Mouse (Mus musculus) forebrain, embryonic 13.5 days (tissue): ENCODE measurements at regions not wholly inside any gene's neighbourhood (a gene's known extent, or its start where the extent isn't known, plus 50 kb on each side); places are given as distances from the start of the nearest gene placed in this dataset.

Experiments used
- ATAC-seq: fragments of 200-750 bp; cut with Nextera tagmentation; 2 replicates; pipeline ENCODE4 v1.8.0; 2017
- H3K27ac ChIP-seq: fragments of 300-500 bp; sonication (generic); 2 replicates; pipeline ENCODE4 v1.5.1; 2015; ENCODE audit warnings: inconsistent platforms, mild to moderate bottlenecking, moderate library complexity
- H3K27me3 ChIP-seq: fragments of 300-500 bp; sonication (generic); 2 replicates; pipeline ENCODE4 v1.6.1; 2015; ENCODE audit warnings: mild to moderate bottlenecking, inconsistent platforms
- H3K36me3 ChIP-seq: fragments of 300-500 bp; sonication (generic); 2 replicates; pipeline ENCODE4 v1.6.1; 2015; ENCODE audit warnings: mild to moderate bottlenecking, inconsistent platforms; ENCODE audit not compliant: poor library complexity, severe bottlenecking
- H3K4me1 ChIP-seq: fragments of 300-500 bp; sonication (generic); 2 replicates; pipeline ENCODE4 v1.6.1; 2015; ENCODE audit warnings: inconsistent platforms
- H3K4me2 ChIP-seq: fragments of 300-500 bp; sonication (generic); 2 replicates; pipeline ENCODE4 v1.6.1; 2015; ENCODE audit warnings: inconsistent platforms, mild to moderate bottlenecking, moderate library complexity
- H3K4me3 ChIP-seq: fragments of 300-500 bp; sonication (generic); 2 replicates; pipeline ENCODE4 v1.5.1; 2015; ENCODE audit warnings: mild to moderate bottlenecking, inconsistent platforms
- H3K9ac ChIP-seq: fragments of 300-500 bp; sonication (generic); 2 replicates; pipeline ENCODE4 v1.6.1; 2015; ENCODE audit warnings: mild to moderate bottlenecking, inconsistent platforms
- H3K9me3 ChIP-seq: fragments of 300-500 bp; sonication (generic); replicated peaks from 2 replicates; pipeline ENCODE4 v1.6.1; 2016; ENCODE audit warnings: inconsistent platforms
- WGBS: fragments of 180-500 bp; shearing (Covaris S2); methylation state at CpG from one replicate; pipeline ENCODE4 v1.1.7; 2015; 5-methylcytosine and 5-hydroxymethylcytosine counted together

DNA sequence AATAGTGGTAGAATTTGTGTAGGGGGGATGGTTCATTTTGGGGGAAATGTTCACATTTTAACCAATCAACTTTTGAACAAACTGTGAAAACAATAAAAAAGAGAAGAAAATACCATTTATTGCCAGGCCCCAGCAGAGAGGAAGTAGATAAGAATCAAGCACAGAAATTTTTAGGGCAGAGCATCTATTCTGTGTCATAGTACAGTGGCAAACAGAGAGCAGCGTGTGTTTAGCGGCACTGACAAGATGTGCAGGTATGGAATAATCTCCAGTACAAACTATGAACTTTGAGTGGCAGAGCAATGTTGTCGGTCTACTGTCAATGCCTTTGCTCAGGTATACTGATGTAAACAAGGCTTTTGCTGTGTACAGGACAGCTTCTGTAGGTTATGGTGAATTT is 99.4 kb upstream of the Bmper start:
- WGBS: 90% methylated on average over 3 of the region's 3 CpGs
- ATAC-seq: no peak
- no peak overlapping the region for H3K4me2 ChIP-seq

DNA sequence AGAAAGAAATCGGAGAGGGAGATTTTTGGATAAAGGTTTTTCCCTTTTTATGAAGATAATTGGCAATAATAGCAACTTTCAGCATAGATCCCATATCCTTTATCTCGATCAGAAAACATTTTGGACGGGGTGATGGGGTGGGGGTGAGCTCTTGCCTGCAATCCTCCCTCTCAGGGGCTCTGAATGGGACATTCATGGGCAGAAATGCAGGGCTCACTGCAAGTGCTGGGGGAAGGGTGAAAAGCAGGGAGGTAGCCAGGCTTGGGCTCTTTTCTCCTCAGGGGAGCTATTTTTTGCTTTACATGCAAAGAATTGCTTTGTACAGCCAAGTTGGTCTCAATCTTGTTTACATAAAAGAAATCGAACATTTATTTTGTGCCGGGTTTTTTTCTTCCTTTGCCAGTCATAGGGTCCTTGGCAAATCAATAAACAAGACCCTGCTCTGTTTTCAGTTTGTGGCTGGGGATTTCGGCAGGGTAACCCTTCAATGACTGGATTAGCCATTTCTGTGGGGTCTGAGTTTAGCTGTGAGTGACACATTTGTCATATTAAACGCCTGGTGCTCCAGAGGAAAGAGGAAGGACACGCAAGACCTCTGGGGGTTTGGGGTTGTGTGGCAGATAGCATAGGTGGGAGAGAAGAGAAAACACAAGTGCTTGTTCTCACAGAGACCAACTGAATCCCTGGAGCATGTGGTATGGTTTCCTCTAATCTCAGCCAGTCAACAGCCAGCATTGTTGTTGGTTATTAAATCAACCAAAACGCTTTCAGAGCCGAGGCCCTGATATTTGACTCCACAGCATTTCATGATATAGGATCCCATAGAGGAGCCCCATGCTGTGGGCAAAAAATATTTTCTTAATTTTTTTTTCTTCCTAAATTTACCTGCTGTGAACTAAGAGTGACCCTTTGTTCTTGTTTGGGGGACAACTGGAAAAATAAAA is 96.8 kb upstream of the Bmper start:
- no peaks in the 10 kb centered on the region for H3K27me3 ChIP-seq
- peak; percentile 63; the same call in 1 of the 2 replicates for ATAC-seq
- H3K36me3 ChIP-seq: no peaks in the 10 kb centered on the region
- WGBS: 23% methylated on average over 10 of the region's 10 CpGs
- H3K9ac ChIP-seq: no peak overlapping the region
- no peaks in the 10 kb centered on the region for H3K9me3 ChIP-seq
- H3K4me2 ChIP-seq: no peak overlapping the region
- peaks cover 19% of the 10 kb centered on the region for H3K4me1 ChIP-seq
- no peak overlapping the region for H3K4me3 ChIP-seq
- H3K27ac ChIP-seq: no peak overlapping the region

More for the DNA sequence above, 99.4 kb upstream of the Bmper start:
- Histone ChIP-seq H3K9ac (no peak overlapping the region), H3K9me3 (no peaks in the 10 kb centered on the region), H3K27ac (no peak overlapping the region), H3K36me3 (no peaks in the 10 kb centered on the region), H3K27me3 (no peaks in the 10 kb centered on the region), H3K4me1 (peaks cover 19% of the 10 kb centered on the region), H3K4me3 (no peak overlapping the region)

DNA sequence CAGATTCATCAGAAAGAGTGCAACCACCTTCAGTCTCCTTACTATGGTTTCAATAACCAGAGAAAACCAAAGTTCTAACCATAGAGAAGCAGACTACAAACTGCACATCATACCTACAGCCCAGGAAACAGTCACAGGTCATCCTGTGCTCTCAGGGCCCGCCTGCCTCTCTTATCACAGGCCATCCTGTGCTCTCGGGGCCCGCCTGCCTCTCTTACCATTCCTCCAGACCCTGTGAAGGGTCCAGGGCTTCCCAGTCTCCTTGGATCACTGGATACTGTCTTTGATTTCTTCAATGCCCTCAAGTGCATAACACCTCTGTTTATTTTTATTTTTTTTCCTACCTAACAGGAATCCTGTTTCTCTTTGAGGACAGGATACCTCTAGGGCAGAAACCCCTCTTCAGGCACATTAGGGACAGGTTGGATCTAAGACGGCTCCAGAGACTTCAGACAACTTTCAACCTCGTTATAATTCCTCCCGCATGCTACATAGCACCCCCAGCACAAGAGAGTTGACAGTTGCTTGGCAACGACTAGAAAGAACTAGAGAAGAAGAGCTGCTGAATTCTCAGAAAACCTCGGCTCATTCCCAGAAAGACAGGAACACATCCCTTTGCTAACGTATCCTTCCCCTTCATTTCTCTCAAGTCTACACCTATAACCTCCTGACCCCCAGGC is 95.4 kb upstream of the Bmper start:
- no peaks in the 10 kb centered on the region for H3K36me3 ChIP-seq
- no peak overlapping the region for H3K4me3 ChIP-seq
- H3K4me1 ChIP-seq: peaks cover 19% of the 10 kb centered on the region
- no peaks in the 10 kb centered on the region for H3K27me3 ChIP-seq
- H3K4me2 ChIP-seq: peak overlapping the region; percentile 10; the same call in 1 of the 2 replicates
- no peak overlapping the region for H3K9ac ChIP-seq
- 29% methylated on average over 9 of the region's 9 CpGs for WGBS
- peak; percentile 78 for ATAC-seq
- no peaks in the 10 kb centered on the region for H3K9me3 ChIP-seq
- H3K27ac ChIP-seq: peak overlapping the region; percentile 7; the same call in 1 of the 2 replicates

DNA sequence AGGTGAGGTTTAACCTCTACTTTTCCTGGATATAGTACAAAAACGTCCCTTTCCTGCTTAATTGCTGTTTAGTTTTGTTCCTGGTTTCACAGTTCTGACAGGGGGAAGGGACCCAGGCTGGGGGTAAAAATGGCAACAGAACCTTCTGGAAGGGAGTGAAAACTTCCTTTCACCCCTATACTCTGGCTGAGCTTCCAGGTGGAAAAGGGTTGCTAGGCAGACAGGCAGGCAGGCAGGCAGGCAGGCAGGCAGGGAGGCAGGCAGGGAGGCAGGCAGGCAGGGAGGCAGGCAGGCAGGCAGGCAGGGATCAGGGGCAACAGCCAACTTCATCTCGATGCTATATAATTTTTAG is 94.9 kb upstream of the Bmper start:
- Histone ChIP-seq H3K9me3 (no peaks in the 10 kb centered on the region), H3K27me3 (no peaks in the 10 kb centered on the region), H3K36me3 (no peaks in the 10 kb centered on the region), H3K27ac (peak overlapping the region; percentile 7; the same call in 1 of the 2 replicates), H3K4me2 (peak overlapping the region; percentile 10; the same call in 1 of the 2 replicates), H3K4me1 (peaks cover 19% of the 10 kb centered on the region), H3K4me3 (no peak overlapping the region), H3K9ac (no peak overlapping the region)
- no peak for ATAC-seq
- 55% methylated on average over 2 of the region's 2 CpGs for WGBS

DNA sequence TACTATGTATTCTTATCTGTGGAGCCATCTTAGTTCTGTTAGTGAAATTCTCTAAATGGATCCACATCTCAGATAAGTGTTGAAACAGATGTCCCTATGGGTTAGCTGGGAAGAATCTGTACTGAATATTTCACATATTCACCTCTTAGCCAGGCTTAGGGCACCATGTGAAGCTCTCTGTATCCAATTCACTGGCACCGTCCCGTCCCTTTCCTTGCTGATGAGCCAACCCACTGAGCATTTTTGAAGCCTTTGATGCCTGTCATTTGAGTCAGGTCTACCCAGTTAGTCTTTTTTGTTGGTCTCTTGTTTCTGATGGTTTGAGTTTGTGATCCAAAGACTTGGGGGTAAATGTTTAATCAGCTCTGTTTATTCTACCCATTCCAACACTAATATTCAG is 88.9 kb upstream of the Bmper start:
- Histone ChIP-seq H3K4me3 (no peak overlapping the region), H3K4me2 (no peak overlapping the region), H3K27me3 (no peaks in the 10 kb centered on the region), H3K9ac (no peak overlapping the region), H3K27ac (no peak overlapping the region), H3K36me3 (no peaks in the 10 kb centered on the region), H3K9me3 (no peaks in the 10 kb centered on the region), H3K4me1 (0 out of 2 replicates have a peak, but pooled peaks cover 5% of the 10 kb centered on the region)
- ATAC-seq: no peak
- WGBS: 91% methylated on average over 2 of the region's 2 CpGs

DNA sequence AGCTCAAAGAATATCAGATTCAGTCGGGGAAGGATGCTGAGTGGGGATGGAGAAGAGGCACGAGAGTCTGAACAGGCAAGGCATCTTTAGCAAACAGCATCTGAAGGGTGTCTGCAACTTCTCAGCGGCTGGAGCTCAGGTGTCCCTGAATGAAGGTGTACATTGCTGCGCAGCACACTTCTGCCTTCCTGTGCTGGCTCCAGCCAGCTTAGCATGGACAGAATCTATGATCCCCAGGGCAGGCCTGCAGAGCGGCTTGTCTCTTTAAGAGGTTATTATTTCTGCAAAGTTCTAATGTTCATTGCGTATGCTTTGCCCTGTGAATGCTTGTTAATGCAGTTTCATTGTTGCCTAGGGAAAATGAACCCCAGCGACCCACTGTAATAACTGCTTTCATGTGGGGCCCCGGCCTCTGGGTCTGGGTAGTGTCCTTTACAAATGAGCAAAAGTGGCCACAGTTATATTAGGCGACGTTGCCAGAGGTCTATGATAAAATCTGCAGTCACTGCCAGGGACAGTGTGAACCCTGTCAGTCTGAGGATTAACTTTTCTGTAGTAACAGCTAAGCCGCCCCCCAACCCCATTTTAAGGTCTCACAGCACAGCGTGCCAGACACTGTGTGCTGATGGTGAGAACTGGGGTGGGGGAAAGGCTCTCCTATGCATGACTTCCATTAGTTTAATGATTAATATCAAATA is 88.3 kb upstream of the Bmper start:
- WGBS: 80% methylated on average over 12 of the region's 12 CpGs
- no peak overlapping the region for H3K27ac ChIP-seq
- ATAC-seq: no peak

DNA sequence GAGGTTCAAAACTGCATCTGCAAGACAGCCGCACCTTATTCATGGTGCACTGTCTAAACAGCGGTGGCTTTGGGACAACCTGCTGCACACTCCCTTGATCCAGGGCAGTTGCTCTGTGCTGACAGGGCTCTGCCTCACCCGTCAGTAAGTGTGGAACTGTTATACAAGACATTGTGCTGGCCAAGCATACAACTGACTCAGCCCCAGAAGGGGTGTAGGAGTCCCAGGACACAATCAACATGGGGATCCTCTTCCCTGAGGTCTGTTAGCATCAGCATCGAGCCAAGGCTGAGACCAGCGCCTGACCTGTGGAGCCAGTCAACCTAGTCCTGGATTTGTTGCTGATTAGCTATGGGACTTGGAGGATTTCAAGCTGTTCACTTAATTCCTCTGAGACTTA is 86.4 kb upstream of the Bmper start:
- ATAC-seq: no peak
- H3K4me1 ChIP-seq: 0 out of 2 replicates have a peak, but pooled peaks cover 5% of the 10 kb centered on the region

More for the DNA sequence above, 88.3 kb upstream of the Bmper start:
- Histone ChIP-seq H3K9ac (no peak overlapping the region), H3K4me2 (no peak overlapping the region), H3K27me3 (no peaks in the 10 kb centered on the region), H3K9me3 (no peaks in the 10 kb centered on the region), H3K36me3 (no peaks in the 10 kb centered on the region), H3K4me3 (no peak overlapping the region), H3K4me1 (0 out of 2 replicates have a peak, but pooled peaks cover 5% of the 10 kb centered on the region)

DNA sequence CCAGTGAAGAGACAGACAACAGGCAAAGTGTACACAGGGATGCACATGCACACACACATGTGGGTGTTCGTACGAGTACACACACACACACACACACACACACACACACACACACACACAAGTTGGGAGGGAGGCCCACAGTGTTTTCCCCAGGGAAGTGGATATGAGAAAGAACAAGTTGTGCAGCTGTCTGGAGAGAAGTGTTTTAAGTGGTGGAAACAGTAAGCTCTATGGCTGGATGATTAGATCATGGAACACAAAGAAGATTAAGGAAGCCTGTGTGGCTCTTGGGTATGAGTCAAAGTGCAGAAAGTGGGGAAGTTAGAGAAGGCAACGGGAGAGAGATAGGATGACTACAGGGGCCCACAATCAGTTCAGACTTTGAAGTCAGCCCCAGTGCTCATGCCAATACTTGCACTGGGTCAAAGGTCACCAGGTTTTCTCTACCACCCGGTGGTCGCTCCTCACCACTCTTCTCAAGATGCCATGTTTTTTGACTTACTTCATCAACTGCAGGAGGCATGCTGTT is 85.1 kb upstream of the Bmper start:
- no peaks in the 10 kb centered on the region for H3K27me3 ChIP-seq

More for the DNA sequence above, 86.4 kb upstream of the Bmper start:
- no peaks in the 10 kb centered on the region for H3K36me3 ChIP-seq
- WGBS: 89% methylated on average over 5 of the region's 5 CpGs
- no peak overlapping the region for H3K4me2 ChIP-seq
- H3K4me3 ChIP-seq: no peak overlapping the region
- H3K9me3 ChIP-seq: no peaks in the 10 kb centered on the region
- no peak overlapping the region for H3K9ac ChIP-seq
- H3K27ac ChIP-seq: no peak overlapping the region
- H3K27me3 ChIP-seq: no peaks in the 10 kb centered on the region

DNA sequence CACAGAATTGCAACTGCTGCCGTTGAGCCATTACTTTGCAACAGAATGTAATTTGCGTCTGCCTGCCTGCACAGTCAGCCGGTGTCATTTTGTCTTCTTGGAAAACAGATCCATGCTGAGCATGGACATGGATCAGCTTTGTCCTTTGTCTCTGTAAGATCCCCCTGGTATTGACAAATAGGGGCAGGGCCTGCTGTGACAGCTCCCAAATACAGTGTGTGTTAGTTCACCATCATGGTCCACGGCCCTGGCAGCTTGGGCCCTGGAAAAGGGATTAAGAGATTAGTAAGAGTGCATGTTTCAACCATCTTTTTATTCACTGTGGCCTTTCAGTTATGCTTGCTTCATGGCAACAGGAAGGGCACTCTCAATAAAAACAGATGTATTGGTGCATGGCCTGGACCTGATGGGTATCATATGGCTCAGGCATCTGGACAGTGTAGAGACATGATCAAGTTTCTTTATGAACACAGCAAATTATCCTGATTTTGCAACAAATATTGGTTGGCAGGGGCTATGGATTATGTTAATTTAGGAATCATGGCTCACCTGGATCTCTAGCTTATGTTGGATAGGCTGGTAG is 83.2 kb upstream of the Bmper start:
- no peak for ATAC-seq
- no peaks in the 10 kb centered on the region for H3K36me3 ChIP-seq
- no peaks in the 10 kb centered on the region for H3K27me3 ChIP-seq
- H3K4me3 ChIP-seq: no peak overlapping the region
- no peak overlapping the region for H3K4me2 ChIP-seq
- H3K4me1 ChIP-seq: 0 out of 2 replicates have a peak, but pooled peaks cover 2% of the 10 kb centered on the region
- no peak overlapping the region for H3K9ac ChIP-seq
- H3K27ac ChIP-seq: no peak overlapping the region
- no peaks in the 10 kb centered on the region for H3K9me3 ChIP-seq
- 44% methylated on average over 4 of the region's 4 CpGs for WGBS

More for the DNA sequence above, 85.1 kb upstream of the Bmper start:
- no peak overlapping the region for H3K27ac ChIP-seq
- H3K9ac ChIP-seq: no peak overlapping the region
- H3K4me2 ChIP-seq: no peak overlapping the region
- H3K36me3 ChIP-seq: no peaks in the 10 kb centered on the region
- WGBS: 68% methylated on average over 5 of the region's 5 CpGs
- 0 out of 2 replicates have a peak, but pooled peaks cover 5% of the 10 kb centered on the region for H3K4me1 ChIP-seq
- H3K4me3 ChIP-seq: no peak overlapping the region
- H3K9me3 ChIP-seq: no peaks in the 10 kb centered on the region
- ATAC-seq: no peak

DNA sequence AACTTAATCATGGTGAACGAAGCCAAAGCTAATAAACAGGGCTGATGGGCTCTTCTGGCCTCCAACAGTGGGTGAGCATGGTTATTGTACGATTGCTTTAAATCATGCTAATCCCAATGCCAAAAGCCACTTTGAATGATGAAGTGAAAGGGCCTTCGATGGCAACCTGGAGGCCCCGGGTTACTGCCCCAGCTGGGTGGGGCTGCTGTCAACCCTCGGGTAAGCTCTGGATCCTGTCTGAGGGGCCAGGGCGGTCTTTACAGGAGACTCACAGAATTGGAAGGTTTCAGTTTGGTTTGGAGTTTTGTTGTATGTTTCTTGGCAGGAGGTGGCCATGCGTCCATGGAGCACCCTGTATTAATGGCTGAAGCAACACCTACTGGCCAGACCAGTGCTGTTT is 78.6 kb upstream of the Bmper start:
- no peak for ATAC-seq
- 87% methylated on average over 7 of the region's 7 CpGs for WGBS
- H3K27me3 ChIP-seq: no peaks in the 10 kb centered on the region

DNA sequence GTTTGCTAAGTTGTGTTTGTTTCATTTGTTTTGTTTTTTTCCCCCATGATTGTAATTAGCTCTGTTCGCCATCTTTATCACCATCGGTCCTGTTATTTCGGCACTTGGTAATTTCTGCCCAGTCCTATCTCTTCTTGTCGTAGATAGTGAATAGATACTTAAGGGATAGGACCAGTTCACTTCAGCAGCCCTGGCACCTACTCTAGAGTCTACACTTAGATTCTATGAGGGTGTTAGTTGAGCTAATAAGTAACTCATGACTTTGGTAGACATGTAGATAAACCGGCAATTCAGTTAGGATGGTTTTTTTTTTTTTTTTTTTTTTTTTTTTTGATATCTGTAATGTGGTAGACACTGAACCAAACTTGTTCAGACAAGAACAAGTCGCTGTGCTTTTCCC is 72.5 kb upstream of the Bmper start:
- WGBS: 90% methylated on average over 6 of the region's 6 CpGs
- no peak for ATAC-seq

More for the DNA sequence above, 78.6 kb upstream of the Bmper start:
- no peaks in the 10 kb centered on the region for H3K36me3 ChIP-seq
- no peaks in the 10 kb centered on the region for H3K9me3 ChIP-seq
- H3K4me1 ChIP-seq: no peaks in the 10 kb centered on the region
- no peak overlapping the region for H3K4me3 ChIP-seq
- H3K4me2 ChIP-seq: no peak overlapping the region
- H3K9ac ChIP-seq: no peak overlapping the region
- H3K27ac ChIP-seq: no peak overlapping the region

More for the DNA sequence above, 72.5 kb upstream of the Bmper start:
- no peaks in the 10 kb centered on the region for H3K4me1 ChIP-seq
- H3K4me3 ChIP-seq: no peak overlapping the region
- no peak overlapping the region for H3K9ac ChIP-seq
- H3K36me3 ChIP-seq: no peaks in the 10 kb centered on the region
- H3K27me3 ChIP-seq: no peaks in the 10 kb centered on the region
- no peak overlapping the region for H3K4me2 ChIP-seq
- no peak overlapping the region for H3K27ac ChIP-seq
- H3K9me3 ChIP-seq: no peaks in the 10 kb centered on the region
